Mouse (Mus musculus): ENCODE measurements around the gene Dnph1. TPM values are rescaled to one million over a fixed set of nuclear protein-coding genes. Genes with fewer than 3 reads are reported as not detected.
"Not testable (repeated sequence)": the region's sequence is repeated elsewhere in the genome, so short reads cannot be mapped to it uniquely, and the experiment has no call there.

Gene Dnph1
- polyA plus RNA-seq, 1 experiment from 2014 or later, result 107 TPM

DNA sequence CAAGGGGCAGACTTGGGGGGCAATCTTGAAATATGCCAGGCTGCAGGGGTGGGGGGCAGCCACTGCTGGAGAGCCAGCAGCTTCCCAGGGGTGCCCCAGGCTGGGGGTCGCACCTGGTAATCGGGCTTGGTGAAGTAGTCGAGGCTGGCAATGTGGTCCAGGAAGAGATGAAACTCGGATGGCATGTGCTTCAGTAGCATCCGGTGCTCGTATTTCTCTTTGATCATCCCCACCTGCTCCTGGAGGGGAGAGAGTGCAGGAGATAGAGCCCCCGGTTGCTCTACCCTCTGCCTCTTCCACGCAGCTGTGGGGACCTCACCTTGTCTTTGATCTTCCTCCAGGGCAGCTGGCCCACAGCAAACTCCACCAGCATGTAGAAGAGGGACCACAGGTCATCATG is 19.9 kb upstream of the Dnph1 start:
- H3K9me3 ChIP-seq, result no peaks in the 10 kb centered on the region
- H3K36me3 ChIP-seq (replicated peaks), result peaks cover 69% of the 10 kb centered on the region
- no peak for DNase-seq (ENCODE audit: extremely low spot score, low spot score)
- no peak overlapping the region for H3K27ac ChIP-seq
- H3K27me3 ChIP-seq (ENCODE audit: poor library complexity, severe bottlenecking), result 0 out of 2 replicates have a peak, but pooled peaks cover 3% of the 10 kb centered on the region
- 87% methylated on average over 8 of the region's 8 CpGs for WGBS
- H3K4me1 ChIP-seq, result no peaks in the 10 kb centered on the region
- no peak overlapping the region for H3K4me3 ChIP-seq

DNA sequence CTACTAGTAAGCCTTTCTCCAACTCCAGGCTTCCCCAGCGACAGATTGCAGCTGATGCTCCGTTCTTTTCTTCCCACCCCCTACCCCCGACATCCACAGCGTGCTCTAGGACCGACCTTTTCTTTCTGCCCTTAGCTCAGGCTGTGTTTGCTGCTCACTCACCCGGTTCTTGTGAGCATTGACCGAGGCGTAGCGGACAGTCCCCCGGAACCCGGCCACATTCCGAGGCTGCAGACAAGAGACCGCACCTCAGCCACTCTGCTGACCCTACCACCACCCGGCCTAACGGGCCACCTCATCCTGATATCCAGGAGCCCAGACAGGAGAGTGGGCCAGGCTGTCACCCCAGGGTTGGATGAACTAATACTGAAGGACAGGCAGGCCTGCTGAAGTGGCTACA is 19.2 kb upstream of the Dnph1 start:
- no peaks in the 10 kb centered on the region for H3K9me3 ChIP-seq
- DNase-seq (ENCODE audit: extremely low spot score, low spot score), result no peak
- WGBS, result 91% methylated on average over 15 of the region's 15 CpGs
- no peak overlapping the region for H3K4me3 ChIP-seq
- no peaks in the 10 kb centered on the region for H3K4me1 ChIP-seq
- H3K27ac ChIP-seq, result no peak overlapping the region
- H3K36me3 ChIP-seq (replicated peaks), result peaks cover 69% of the 10 kb centered on the region
- 0 out of 2 replicates have a peak, but pooled peaks cover 3% of the 10 kb centered on the region for H3K27me3 ChIP-seq (ENCODE audit: poor library complexity, severe bottlenecking)

DNA sequence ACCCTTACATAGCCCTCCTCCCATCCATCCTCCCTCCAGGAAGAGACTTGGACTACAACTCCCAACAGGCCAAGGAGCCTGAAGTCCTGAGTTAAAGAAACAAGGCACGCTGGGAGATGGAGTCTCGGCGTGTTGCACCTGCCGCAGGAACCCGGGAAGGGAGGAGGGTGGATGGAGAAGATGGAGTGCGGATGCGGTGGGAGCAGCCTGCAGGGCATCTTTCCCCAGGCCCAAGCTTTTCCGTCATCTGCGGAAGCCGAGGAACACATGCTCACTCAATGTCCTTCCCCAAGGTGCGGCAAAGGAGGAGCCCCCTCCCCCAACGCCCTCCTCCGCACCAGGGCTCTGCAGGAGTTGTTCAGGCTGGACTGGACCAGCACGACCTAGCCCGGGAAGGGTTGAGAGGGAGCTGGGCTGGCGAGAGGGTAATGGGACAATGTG is 12.9 kb upstream of the Dnph1 start:
- Histone ChIP-seq H3K4me1 (peaks cover 44% of the 10 kb centered on the region), H3K36me3 (replicated peaks) (peaks cover 17% of the 10 kb centered on the region), H3K4me3 (peak overlapping the region; percentile 59), H3K9me3 (no peaks in the 10 kb centered on the region), H3K27ac (peak overlapping the region; percentile 80), H3K27me3 (ENCODE audit: poor library complexity, severe bottlenecking) (peaks cover 60% of the 10 kb centered on the region)
- peak; percentile 59 for DNase-seq (ENCODE audit: extremely low spot score, low spot score)
- 1% methylated on average over 16 of the region's 16 CpGs for WGBS

DNA sequence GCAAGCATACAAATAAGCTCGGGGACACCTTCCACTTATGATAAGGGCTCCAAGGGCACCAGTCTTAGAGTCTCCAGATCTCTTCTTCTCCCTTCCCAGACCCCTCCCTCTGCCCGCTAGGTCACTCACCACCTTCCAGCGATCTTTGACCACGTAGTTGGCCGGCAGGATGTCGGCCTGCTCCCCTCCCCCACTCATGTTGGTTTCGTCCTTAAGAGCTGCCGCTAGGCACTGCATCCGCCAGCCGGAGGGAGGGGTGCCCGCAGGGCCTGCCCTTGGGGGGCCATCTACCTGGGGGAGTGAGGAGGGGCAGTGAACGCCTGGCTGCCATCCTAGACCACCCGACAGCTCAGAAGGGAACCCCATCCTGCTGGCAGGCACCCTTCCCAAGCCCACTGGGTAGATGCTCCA is 12.5 kb upstream of the Dnph1 start:
- DNase-seq (ENCODE audit: extremely low spot score, low spot score), result peak; percentile 38

DNA sequence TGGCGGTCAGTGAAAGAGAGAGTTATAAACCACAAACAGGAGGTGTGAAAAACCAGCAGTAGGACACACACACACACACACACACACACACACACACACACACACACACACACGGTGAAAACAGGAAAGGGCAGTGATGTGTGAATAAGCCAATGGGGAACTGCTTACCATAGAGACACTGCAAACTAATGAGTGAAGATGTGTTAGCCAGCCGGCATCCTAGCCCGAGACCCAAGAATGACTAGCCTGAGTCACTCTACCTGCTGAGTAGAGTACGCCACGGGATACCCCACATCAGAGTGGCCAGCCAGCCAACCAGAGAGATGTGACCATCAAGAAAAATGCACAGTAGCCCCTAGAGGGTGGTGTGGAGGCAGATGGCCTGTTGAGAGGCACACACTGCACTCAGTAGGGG is 12.0 kb upstream of the Dnph1 start:
- no peak for DNase-seq (ENCODE audit: extremely low spot score, low spot score)
- peaks cover 69% of the 10 kb centered on the region for H3K27me3 ChIP-seq (ENCODE audit: poor library complexity, severe bottlenecking)
- H3K9me3 ChIP-seq, result no peaks in the 10 kb centered on the region
- peak overlapping the region; percentile 80; the same call in 1 of the 2 replicates for H3K27ac ChIP-seq
- H3K4me1 ChIP-seq, result peaks cover 44% of the 10 kb centered on the region
- WGBS, result 8% methylated on average over 6 of the region's 6 CpGs
- H3K36me3 ChIP-seq (replicated peaks), result peaks cover 8% of the 10 kb centered on the region
- H3K4me3 ChIP-seq, result peak overlapping the region; percentile 59

More for the DNA sequence above, 12.5 kb upstream of the Dnph1 start:
- WGBS, result 3% methylated on average over 13 of the region's 13 CpGs
- H3K36me3 ChIP-seq (replicated peaks), result peaks cover 12% of the 10 kb centered on the region
- no peaks in the 10 kb centered on the region for H3K9me3 ChIP-seq
- H3K4me1 ChIP-seq, result peaks cover 44% of the 10 kb centered on the region
- H3K4me3 ChIP-seq, result peak overlapping the region; percentile 59
- peak overlapping the region; percentile 80 for H3K27ac ChIP-seq
- H3K27me3 ChIP-seq (ENCODE audit: poor library complexity, severe bottlenecking), result peaks cover 65% of the 10 kb centered on the region

DNA sequence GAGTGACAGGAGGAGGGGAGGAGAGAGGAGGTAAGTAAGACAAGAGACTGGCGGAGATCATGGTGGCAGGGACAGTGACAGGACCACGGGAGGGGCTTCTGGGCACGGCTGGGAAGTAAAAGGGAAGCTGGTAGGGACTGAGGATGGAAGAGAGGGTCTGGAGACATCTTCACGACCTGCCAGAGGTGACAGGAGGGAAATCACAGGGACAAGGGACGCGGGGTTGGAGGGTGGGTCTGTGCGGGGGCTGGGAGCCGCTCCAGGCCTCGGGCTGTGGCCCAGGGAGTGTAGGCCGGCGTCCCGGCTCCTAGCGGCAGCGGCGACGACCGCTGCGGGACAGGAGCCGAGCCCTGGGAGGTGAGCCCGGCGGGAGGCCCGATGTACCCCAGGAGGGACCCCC is 9.5 kb upstream of the Dnph1 start:
- no peak for DNase-seq (ENCODE audit: extremely low spot score, low spot score)
- Histone ChIP-seq H3K27me3 (ENCODE audit: poor library complexity, severe bottlenecking) (peaks cover 73% of the 10 kb centered on the region), H3K9me3 (no peaks in the 10 kb centered on the region), H3K36me3 (replicated peaks) (no peaks in the 10 kb centered on the region), H3K4me1 (peaks cover 44% of the 10 kb centered on the region), H3K4me3 (peak overlapping the region; percentile 75), H3K27ac (peak overlapping the region; percentile 80)
- WGBS, result 2% methylated on average over 21 of the region's 22 CpGs

DNA sequence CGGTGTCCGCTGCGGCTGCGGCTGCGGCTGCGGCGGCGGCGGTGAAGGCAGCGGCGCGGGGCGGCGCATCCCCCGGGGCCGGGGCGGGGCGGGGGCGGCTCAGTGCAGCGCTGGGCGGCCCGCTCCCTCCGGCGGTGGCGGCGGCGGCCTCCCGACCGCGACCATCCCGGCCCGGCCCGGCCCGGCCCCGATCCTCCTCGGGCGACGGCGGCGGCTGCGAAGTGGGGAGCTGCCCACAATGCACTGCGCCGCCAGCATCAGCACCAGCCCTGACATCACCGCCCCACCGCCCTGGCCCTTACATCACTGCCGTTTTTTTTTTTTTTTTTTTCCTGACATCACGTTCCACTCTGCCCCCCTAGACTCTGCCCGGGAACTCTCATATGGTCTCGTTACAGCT is 9.1 kb upstream of the Dnph1 start, which contains the start of gene Ttbk1:
Gene Ttbk1, minus strand, starts transcription at position 245 of the 400 bp plus-strand sequence.
- H3K9me3 ChIP-seq, result no peaks in the 10 kb centered on the region
- peaks cover 44% of the 10 kb centered on the region for H3K4me1 ChIP-seq
- 1% methylated on average over 41 of the region's 49 CpGs for WGBS
- H3K27me3 ChIP-seq (ENCODE audit: poor library complexity, severe bottlenecking), result peaks cover 73% of the 10 kb centered on the region
- no peaks in the 10 kb centered on the region for H3K36me3 ChIP-seq (replicated peaks)
- peak; percentile 37 for DNase-seq (ENCODE audit: extremely low spot score, low spot score)
- H3K4me3 ChIP-seq, result peak within 1 kb of the TSS; percentile 75
- peak within 1 kb of the TSS; percentile 80 for H3K27ac ChIP-seq

DNA sequence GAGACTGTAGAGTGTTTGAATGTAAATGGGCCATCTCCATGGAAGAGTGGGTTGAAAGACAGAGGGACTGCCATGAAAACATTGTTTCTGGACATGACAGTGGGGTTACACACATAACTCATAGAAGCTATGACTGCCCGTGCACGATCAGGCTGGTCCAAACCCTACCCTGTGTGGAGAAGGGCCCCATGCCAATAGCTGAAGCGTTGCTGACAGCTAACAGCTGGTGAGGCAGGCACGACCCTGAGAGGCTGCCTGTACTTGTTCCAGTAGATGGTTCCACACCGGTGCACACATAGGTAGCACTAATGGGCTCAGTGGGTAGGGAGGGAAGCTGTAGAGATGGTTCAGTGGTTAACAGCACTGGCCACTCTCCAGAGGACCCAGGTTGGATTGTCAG is 1.0 kb upstream of the Dnph1 start:
- DNase-seq (ENCODE audit: extremely low spot score, low spot score), result no peak
- H3K36me3 ChIP-seq (replicated peaks), result peaks cover 26% of the 10 kb centered on the region
- H3K9me3 ChIP-seq, result no peaks in the 10 kb centered on the region
- H3K27me3 ChIP-seq (ENCODE audit: poor library complexity, severe bottlenecking), result peaks cover 29% of the 10 kb centered on the region
- H3K4me3 ChIP-seq, result no peak overlapping the region
- 77% methylated on average over 5 of the region's 5 CpGs for WGBS
- peaks cover 18% of the 10 kb centered on the region for H3K4me1 ChIP-seq
- H3K27ac ChIP-seq, result no peak overlapping the region

DNA sequence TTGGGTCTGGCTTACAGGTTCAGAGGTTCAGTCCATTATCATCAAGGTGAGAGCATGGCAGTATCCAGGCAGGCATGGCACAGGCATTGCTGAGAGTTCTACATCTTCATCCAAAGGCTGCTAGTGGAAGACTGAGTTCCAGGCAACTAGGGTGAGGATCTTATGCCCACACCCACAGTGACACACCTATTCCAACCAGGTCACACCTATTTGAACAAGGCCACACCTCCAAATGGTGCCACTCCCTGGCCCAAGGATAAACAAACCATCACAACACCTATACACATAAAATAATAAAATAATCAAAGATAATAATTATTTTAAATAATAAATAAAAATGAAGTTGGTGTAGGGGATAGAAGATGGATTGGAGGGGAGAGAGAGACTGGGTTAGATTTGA is 430 bp upstream of the Dnph1 start:
- H3K4me3 ChIP-seq, result peak overlapping the region; percentile 83; the same call in 1 of the 2 replicates
- H3K36me3 ChIP-seq (replicated peaks), result peaks cover 32% of the 10 kb centered on the region
- peaks cover 18% of the 10 kb centered on the region for H3K4me1 ChIP-seq
- H3K9me3 ChIP-seq; DNase-seq (ENCODE audit: extremely low spot score, low spot score); H3K27ac ChIP-seq: not testable (repeated sequence)
- peaks cover 29% of the 10 kb centered on the region for H3K27me3 ChIP-seq (ENCODE audit: poor library complexity, severe bottlenecking)

DNA sequence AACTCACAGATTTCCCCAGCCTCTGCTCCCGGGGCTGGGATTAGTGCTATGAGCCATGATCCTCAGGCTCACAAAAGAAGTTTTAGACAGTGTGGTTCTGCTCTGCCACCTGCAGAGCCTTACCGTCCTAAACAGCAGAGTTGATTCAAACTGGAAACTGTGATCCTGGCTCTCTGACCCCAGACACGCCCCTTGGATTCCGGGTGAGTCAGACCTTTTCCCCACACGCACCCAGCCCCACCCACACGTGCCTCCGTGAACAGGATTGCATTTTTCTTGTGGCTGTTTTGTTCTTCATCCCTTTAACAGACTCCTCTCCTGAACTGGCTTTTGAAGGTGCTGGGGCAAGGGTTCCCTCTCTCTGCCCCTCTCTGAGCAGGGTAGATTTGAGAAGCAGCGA is 1.4 kb downstream of the Dnph1 start:
- H3K9me3 ChIP-seq, result no peaks in the 10 kb centered on the region
- H3K4me3 ChIP-seq, result peak overlapping the region; percentile 83; the same call in 1 of the 2 replicates
- peaks cover 46% of the 10 kb centered on the region for H3K36me3 ChIP-seq (replicated peaks)
- H3K27ac ChIP-seq, result no peak overlapping the region
- H3K4me1 ChIP-seq, result peaks cover 22% of the 10 kb centered on the region
- no peak for DNase-seq (ENCODE audit: extremely low spot score, low spot score)
- WGBS, result 73% methylated on average over 8 of the region's 8 CpGs
- peaks cover 29% of the 10 kb centered on the region for H3K27me3 ChIP-seq (ENCODE audit: poor library complexity, severe bottlenecking)

DNA sequence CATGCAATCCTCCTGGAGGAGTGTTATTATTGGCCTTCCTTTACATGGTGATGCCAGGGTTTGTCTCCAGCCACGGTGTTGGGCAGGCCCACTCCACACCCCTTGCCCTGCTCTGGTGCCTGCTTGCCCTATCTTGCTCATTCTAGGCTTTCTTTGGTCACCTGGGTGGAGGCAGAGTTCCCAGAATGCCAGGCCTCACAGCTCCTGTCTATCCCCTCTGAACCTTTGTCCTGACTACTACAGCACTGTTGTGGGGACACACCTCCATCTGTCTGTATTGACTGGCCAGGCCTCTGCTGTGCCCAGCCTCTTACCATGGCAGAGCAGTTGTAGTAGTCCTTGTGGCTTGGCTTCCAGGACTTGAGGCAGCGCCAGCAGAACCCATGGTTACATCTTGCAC is 6.3 kb downstream of the Dnph1 start:
- Histone ChIP-seq H3K4me3 (no peak overlapping the region), H3K4me1 (peaks cover 12% of the 10 kb centered on the region)

DNA sequence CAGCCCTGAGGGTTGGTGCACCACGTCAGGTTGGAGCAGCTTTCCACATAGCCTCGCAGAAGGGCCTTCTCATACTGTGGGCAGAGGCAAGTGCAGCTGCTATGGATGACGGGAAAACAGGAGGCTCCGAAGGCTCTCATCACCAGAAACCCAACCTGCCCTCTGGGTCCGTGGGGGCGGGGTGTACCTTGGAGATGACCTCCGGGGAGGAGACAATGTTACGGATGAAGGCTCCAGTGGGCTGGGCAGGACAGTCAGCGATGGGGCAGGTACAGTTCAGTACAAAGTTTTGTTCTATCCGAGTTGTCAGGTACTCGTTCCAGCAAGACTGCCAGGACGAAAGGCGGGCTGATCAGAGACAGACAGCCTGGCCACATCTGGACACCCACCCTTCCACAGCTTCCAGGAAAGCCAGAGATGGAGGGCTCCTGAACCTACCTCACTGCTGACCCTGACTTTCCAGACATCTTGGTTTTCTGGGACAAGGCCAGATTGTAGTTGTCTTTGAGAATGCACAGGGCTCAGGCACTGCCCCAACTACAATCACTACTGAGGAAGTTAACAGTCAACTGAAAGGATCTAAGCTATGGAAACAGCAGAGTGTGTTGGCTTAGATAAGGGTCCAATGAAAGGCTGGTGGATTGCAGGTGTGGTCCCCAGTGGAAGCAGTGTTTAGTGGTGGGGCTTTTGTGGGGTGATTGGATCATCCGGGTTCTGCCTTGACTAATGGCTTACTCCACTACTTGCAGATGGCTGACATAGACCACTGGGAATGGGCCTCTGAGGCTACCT is 7.5 kb downstream of the Dnph1 start:
- no peaks in the 10 kb centered on the region for H3K27me3 ChIP-seq (ENCODE audit: poor library complexity, severe bottlenecking)
- H3K9me3 ChIP-seq, result no peaks in the 10 kb centered on the region
- WGBS, result 83% methylated on average over 14 of the region's 14 CpGs
- no peak overlapping the region for H3K27ac ChIP-seq
- DNase-seq (ENCODE audit: extremely low spot score, low spot score), result no peak
- no peak overlapping the region for H3K4me3 ChIP-seq
- H3K4me1 ChIP-seq, result 0 out of 2 replicates have a peak, but pooled peaks cover 4% of the 10 kb centered on the region
- peaks cover 34% of the 10 kb centered on the region for H3K36me3 ChIP-seq (replicated peaks)

More for the DNA sequence above, 6.3 kb downstream of the Dnph1 start:
- Histone ChIP-seq H3K27ac (no peak overlapping the region), H3K9me3 (no peaks in the 10 kb centered on the region), H3K27me3 (ENCODE audit: poor library complexity, severe bottlenecking) (no peaks in the 10 kb centered on the region), H3K36me3 (replicated peaks) (peaks cover 46% of the 10 kb centered on the region)
- DNase-seq (ENCODE audit: extremely low spot score, low spot score), result no peak
- whole genome bisulfite sequencing, result 90% methylated on average over 2 of the region's 2 CpGs

DNA sequence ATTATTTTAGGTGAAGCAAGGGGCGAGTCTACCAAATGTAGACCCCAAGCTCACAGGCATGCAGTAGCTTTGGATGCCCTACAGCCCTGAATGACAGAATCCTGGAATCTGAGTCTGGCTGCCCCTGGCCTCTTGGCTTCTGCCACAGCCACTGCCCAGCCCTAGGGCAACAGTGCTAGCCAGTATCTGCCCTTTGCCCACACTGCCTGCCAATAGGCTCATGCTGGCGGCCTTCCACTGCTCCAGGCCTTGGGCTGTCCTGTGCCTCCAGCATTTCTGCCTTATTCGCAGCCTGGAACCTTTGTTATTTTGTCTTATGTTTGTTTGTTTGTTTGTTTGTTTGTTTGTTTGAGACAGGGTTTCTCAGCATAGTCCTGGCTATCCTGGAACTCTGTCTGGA is 9.1 kb downstream of the Dnph1 start:
- H3K4me1 ChIP-seq, result 0 out of 2 replicates have a peak, but pooled peaks cover 4% of the 10 kb centered on the region
- H3K36me3 ChIP-seq (replicated peaks), result peaks cover 19% of the 10 kb centered on the region
- no peaks in the 10 kb centered on the region for H3K27me3 ChIP-seq (ENCODE audit: poor library complexity, severe bottlenecking)
- no peak for DNase-seq (ENCODE audit: extremely low spot score, low spot score)
- no peak overlapping the region for H3K27ac ChIP-seq
- H3K9me3 ChIP-seq, result no peaks in the 10 kb centered on the region
- 90% methylated on average over 3 of the region's 3 CpGs for WGBS
- H3K4me3 ChIP-seq, result no peak overlapping the region
